Mouse (Mus musculus) heart, embryonic 14.5 days (tissue): ENCODE measurements at regions not wholly inside any gene's neighbourhood (a gene's known extent, or its start where the extent isn't known, plus 50 kb on each side); places are given as distances from the start of the nearest gene placed in this dataset.

Experiments
- ATAC-seq: fragments of 200-750 bp; cut with Nextera tagmentation; 2 replicates; pipeline ENCODE4 v1.8.0; 2017; ENCODE audit warnings: low read depth, moderate TSS enrichment; ENCODE audit not compliant: insufficient number of reproducible peaks, insufficient read depth, low FRiP score
- H3K27ac ChIP-seq, 2 experiments: fragments of 200-500 bp in 1 of 2; fragments of 300-500 bp in 1 of 2; sonication (generic) in 1 of 2; replicated peaks in 1 of 2; 2 replicates each; pipeline ENCODE4 v1.5.1; 2012 to 2014; ENCODE audit warnings: low read depth in 2 of 2, low read length in 2 of 2, control low read depth in 1 of 2, mild to moderate bottlenecking in 1 of 2, mixed read lengths in 1 of 2; ENCODE audit not compliant: control insufficient read depth in 1 of 2, insufficient read depth in 1 of 2
- H3K27me3 ChIP-seq: fragments of 300-500 bp; sonication (generic); 2 replicates; pipeline ENCODE4 v1.6.1; 2014; ENCODE audit warnings: mild to moderate bottlenecking, low read length, control low read depth; ENCODE audit not compliant: control insufficient read depth, insufficient read depth
- H3K36me3 ChIP-seq: fragments of 300-500 bp; sonication (generic); 2 replicates; pipeline ENCODE4 v1.6.1; 2014; ENCODE audit warnings: mild to moderate bottlenecking, control low read depth, low read length, mixed read lengths; ENCODE audit not compliant: control insufficient read depth, insufficient read depth
- H3K4me1 ChIP-seq, 2 experiments: fragments of 200-500 bp in 1 of 2; fragments of 300-500 bp in 1 of 2; sonication (generic) in 1 of 2; 2 replicates each; pipeline ENCODE4 v1.6.1; 2012 to 2014; ENCODE audit warnings: low read length in 2 of 2, control low read depth in 1 of 2, mixed read lengths in 1 of 2; ENCODE audit not compliant: control insufficient read depth in 2 of 2, insufficient read depth in 2 of 2
- H3K4me2 ChIP-seq: fragments of 300-500 bp; sonication (generic); 2 replicates; pipeline ENCODE4 v1.6.1; 2014; ENCODE audit warnings: mild to moderate bottlenecking, low read length
- H3K4me3 ChIP-seq, 2 experiments: fragments of 200-500 bp in 1 of 2; fragments of 300-500 bp in 1 of 2; sonication (generic) in 1 of 2; 2 replicates each; pipeline ENCODE4 v1.5.1; 2012 to 2014; ENCODE audit warnings: low read length in 2 of 2, mild to moderate bottlenecking in 2 of 2, control low read depth in 1 of 2, low read depth in 1 of 2, moderate library complexity in 1 of 2; ENCODE audit not compliant: control insufficient read depth in 1 of 2, insufficient read depth in 1 of 2
- H3K9ac ChIP-seq: fragments of 300-500 bp; sonication (generic); 2 replicates; pipeline ENCODE4 v1.6.1; 2014; ENCODE audit warnings: mild to moderate bottlenecking, low read length
- H3K9me3 ChIP-seq: fragments of 300-500 bp; sonication (generic); 2 replicates; pipeline ENCODE4 v1.6.1; 2016; ENCODE audit warnings: low read length, control low read depth; ENCODE audit not compliant: control insufficient read depth
- WGBS: fragments of 180-500 bp; shearing (Covaris S2); extraction: QIAGEN DNeasy Blood & Tissue Kit; methylation state at CpG from one replicate; pipeline ENCODE4 v1.1.7; 2014; 5-methylcytosine and 5-hydroxymethylcytosine counted together

- peaks cover 9% of the 10 kb centered on the region for H3K9me3 ChIP-seq
- no peaks in the 10 kb centered on the region for H3K27me3 ChIP-seq
- no peaks in the 10 kb centered on the region for H3K4me1 ChIP-seq
- no peak overlapping the region for H3K4me3 ChIP-seq
- H3K4me2 ChIP-seq: no peak overlapping the region
- 97% methylated on average over 2 of the region's 2 CpGs for WGBS
- no peak overlapping the region for H3K27ac ChIP-seq
- ATAC-seq: no peak
- no peak overlapping the region for H3K9ac ChIP-seq
- H3K36me3 ChIP-seq: no peaks in the 10 kb centered on the region
Measured at GRCm38 (mm10) chr9:50421061-50421460, 73.3 kb upstream of the Plet1 start.

GRCm38 (mm10) chr9:50421572-50422285 is 72.6 kb upstream of the Plet1 start:
- Histone ChIP-seq H3K4me3 (no peak overlapping the region), H3K27ac (no peak overlapping the region), H3K36me3 (no peaks in the 10 kb centered on the region), H3K9ac (no peak overlapping the region), H3K27me3 (no peaks in the 10 kb centered on the region), H3K4me2 (no peak overlapping the region), H3K9me3 (peaks cover 9% of the 10 kb centered on the region), H3K4me1 (no peaks in the 10 kb centered on the region)
- no peak for ATAC-seq
- WGBS: 81% methylated on average over 23 of the region's 23 CpGs

GRCm38 (mm10) chr9:50425866-50426495 is 68.3 kb upstream of the Plet1 start:
- H3K9ac ChIP-seq: no peak overlapping the region
- 40% methylated on average over 4 of the region's 4 CpGs for WGBS
- no peak for ATAC-seq
- H3K9me3 ChIP-seq: peaks cover 4% of the 10 kb centered on the region; the same call in 1 of the 2 replicates
- H3K27me3 ChIP-seq: no peaks in the 10 kb centered on the region
- no peaks in the 10 kb centered on the region for H3K36me3 ChIP-seq
- no peak overlapping the region for H3K4me3 ChIP-seq
- H3K27ac ChIP-seq: no peak overlapping the region
- no peak overlapping the region for H3K4me2 ChIP-seq
- no peaks in the 10 kb centered on the region for H3K4me1 ChIP-seq

- no peak overlapping the region for H3K9ac ChIP-seq
- no peak overlapping the region for H3K4me2 ChIP-seq
- no peak for ATAC-seq
- 71% methylated on average over 7 of the region's 7 CpGs for WGBS
- no peaks in the 10 kb centered on the region for H3K27me3 ChIP-seq
- H3K4me1 ChIP-seq: no peaks in the 10 kb centered on the region
- H3K9me3 ChIP-seq: no peaks in the 10 kb centered on the region
- no peak overlapping the region for H3K27ac ChIP-seq
- no peaks in the 10 kb centered on the region for H3K36me3 ChIP-seq
- H3K4me3 ChIP-seq: no peak overlapping the region
Measured at GRCm38 (mm10) chr9:50430147-50430546, 64.2 kb upstream of the Plet1 start.

- no peaks in the 10 kb centered on the region; a peak in 1 of 4 replicates for H3K4me1 ChIP-seq
- no peaks in the 10 kb centered on the region for H3K27me3 ChIP-seq
- WGBS: 70% methylated on average over 4 of the region's 4 CpGs
- no peak overlapping the region for H3K9ac ChIP-seq
- H3K4me2 ChIP-seq: no peak overlapping the region
- no peak overlapping the region for H3K4me3 ChIP-seq
- ATAC-seq: no peak
- H3K27ac ChIP-seq: no peak overlapping the region
- H3K36me3 ChIP-seq: no peaks in the 10 kb centered on the region
- no peaks in the 10 kb centered on the region for H3K9me3 ChIP-seq
Measured at GRCm38 (mm10) chr9:50433525-50433924, 60.8 kb upstream of the Plet1 start.

- no peak overlapping the region for H3K9ac ChIP-seq
- H3K36me3 ChIP-seq: no peaks in the 10 kb centered on the region
- no peak overlapping the region for H3K4me2 ChIP-seq
- no peaks in the 10 kb centered on the region for H3K9me3 ChIP-seq
- WGBS: 72% methylated on average over 4 of the region's 4 CpGs
- H3K27ac ChIP-seq: no peak overlapping the region
- ATAC-seq: no peak
- H3K27me3 ChIP-seq: no peaks in the 10 kb centered on the region
- H3K4me3 ChIP-seq: no peak overlapping the region
- H3K4me1 ChIP-seq: no peaks in the 10 kb centered on the region; a peak in 1 of 4 replicates
Measured at GRCm38 (mm10) chr9:50433978-50434377, 60.3 kb upstream of the Plet1 start.

GRCm38 (mm10) chr9:50437830-50438722 is 56.2 kb upstream of the Plet1 start:
- H3K27ac ChIP-seq: no peak overlapping the region
- WGBS: 16% methylated on average over 17 of the region's 17 CpGs
- peak overlapping the region; percentile 68 for H3K4me2 ChIP-seq
- H3K27me3 ChIP-seq: no peaks in the 10 kb centered on the region
- H3K9ac ChIP-seq: peak overlapping the region; percentile 65; the same call in 1 of the 2 replicates
- H3K4me3 ChIP-seq: peak overlapping the region; percentile 29 to 32
- no peaks in the 10 kb centered on the region for H3K9me3 ChIP-seq
- no peaks in the 10 kb centered on the region; a peak in 1 of 4 replicates for H3K4me1 ChIP-seq
- ATAC-seq: 0 out of 2 replicates have a peak, but pooled peaks have one; percentile 44
- H3K36me3 ChIP-seq: no peaks in the 10 kb centered on the region
